Mouse (Mus musculus): ENCODE data around the gene Cdkn1c. TPM values are rescaled to one million over a fixed set of nuclear protein-coding genes. Genes with fewer than 3 reads are reported as not detected.

The Cdkn1c gene
- polyA plus RNA-seq, 1 experiment from 2014 or later = 682 TPM

GRCm38 (mm10) chr7:143444955-143445648 lies 15.7 kb downstream of the Cdkn1c start:
- H3K36me3 ChIP-seq = no peaks in the 10 kb centered on the region
- peaks cover 66% of the 10 kb centered on the region for H3K4me1 ChIP-seq (replicated peaks)
- peaks cover 94% of the 10 kb centered on the region for H3K27me3 ChIP-seq (ENCODE audit: insufficient read depth, poor library complexity, severe bottlenecking)
- H3K27ac ChIP-seq = peak overlapping the region; percentile 89
- H3K4me3 ChIP-seq = peak overlapping the region; percentile 53
- H3K9me3 ChIP-seq = no peaks in the 10 kb centered on the region
- WGBS = 1% methylated on average over 55 of the region's 55 CpGs
- peak; percentile 63 for DNase-seq (ENCODE audit: low spot score)

GRCm38 (mm10) chr7:143444580-143444954 lies 16.3 kb downstream of the Cdkn1c start:
- Histone ChIP-seq H3K9me3 (no peaks in the 10 kb centered on the region), H3K27ac (peak overlapping the region; percentile 89), H3K36me3 (no peaks in the 10 kb centered on the region), H3K4me1 (replicated peaks) (peaks cover 68% of the 10 kb centered on the region), H3K27me3 (ENCODE audit: insufficient read depth, poor library complexity, severe bottlenecking) (peaks cover 96% of the 10 kb centered on the region), H3K4me3 (peak overlapping the region; percentile 53)
- WGBS = 23% methylated on average over 8 of the region's 8 CpGs
- DNase-seq (ENCODE audit: low spot score) = peak; percentile 23

- Histone ChIP-seq H3K27ac (peak overlapping the region; percentile 94; the same call in 1 of the 2 replicates), H3K36me3 (no peaks in the 10 kb centered on the region), H3K4me1 (replicated peaks) (peaks cover 65% of the 10 kb centered on the region), H3K4me3 (peak overlapping the region; percentile 57), H3K9me3 (no peaks in the 10 kb centered on the region), H3K27me3 (ENCODE audit: insufficient read depth, poor library complexity, severe bottlenecking) (peaks cover 93% of the 10 kb centered on the region)
- 81% methylated on average over 1 of the region's 1 CpGs for WGBS
- no peak for DNase-seq (ENCODE audit: low spot score)
Measured at GRCm38 (mm10) chr7:143438965-143439364, 21.9 kb downstream of the Cdkn1c start.

GRCm38 (mm10) chr7:143437894-143438581 lies 22.8 kb downstream of the Cdkn1c start:
- under 1% methylated on average over 63 of the region's 63 CpGs for WGBS
- peaks cover 93% of the 10 kb centered on the region for H3K27me3 ChIP-seq (ENCODE audit: insufficient read depth, poor library complexity, severe bottlenecking)
- H3K4me1 ChIP-seq (replicated peaks) = peaks cover 64% of the 10 kb centered on the region

GRCm38 (mm10) chr7:143437231-143437893 lies 23.5 kb downstream of the Cdkn1c start:
- WGBS = 14% methylated on average over 18 of the region's 18 CpGs
- DNase-seq (ENCODE audit: low spot score) = no peak
- Histone ChIP-seq H3K4me1 (replicated peaks) (peaks cover 59% of the 10 kb centered on the region), H3K4me3 (peak overlapping the region; percentile 57), H3K27ac (peak overlapping the region; percentile 94), H3K36me3 (no peaks in the 10 kb centered on the region), H3K27me3 (ENCODE audit: insufficient read depth, poor library complexity, severe bottlenecking) (peaks cover 93% of the 10 kb centered on the region), H3K9me3 (no peaks in the 10 kb centered on the region)

More at GRCm38 (mm10) chr7:143437894-143438581, 22.8 kb downstream of the Cdkn1c start:
- Histone ChIP-seq H3K4me3 (peak overlapping the region; percentile 57), H3K9me3 (no peaks in the 10 kb centered on the region), H3K27ac (peak overlapping the region; percentile 94), H3K36me3 (no peaks in the 10 kb centered on the region)
- DNase-seq (ENCODE audit: low spot score) = peak; percentile 88

- no peak overlapping the region for H3K4me3 ChIP-seq
- H3K9me3 ChIP-seq = no peaks in the 10 kb centered on the region
- H3K4me1 ChIP-seq (replicated peaks) = peaks cover 59% of the 10 kb centered on the region
- peaks cover 82% of the 10 kb centered on the region for H3K27me3 ChIP-seq (ENCODE audit: insufficient read depth, poor library complexity, severe bottlenecking)
- 71% methylated on average over 7 of the region's 7 CpGs for WGBS
- H3K27ac ChIP-seq = peak overlapping the region; percentile 50
- no peaks in the 10 kb centered on the region for H3K36me3 ChIP-seq
- no peak for DNase-seq (ENCODE audit: low spot score)
Measured at GRCm38 (mm10) chr7:143433331-143433730, 27.5 kb downstream of the Cdkn1c start.

- no peaks in the 10 kb centered on the region for H3K36me3 ChIP-seq
- H3K27ac ChIP-seq = no peak overlapping the region
- WGBS = 82% methylated on average over 1 of the region's 1 CpGs
- peaks cover 85% of the 10 kb centered on the region for H3K27me3 ChIP-seq (ENCODE audit: insufficient read depth, poor library complexity, severe bottlenecking)
- H3K9me3 ChIP-seq = no peaks in the 10 kb centered on the region
- peaks cover 59% of the 10 kb centered on the region for H3K4me1 ChIP-seq (replicated peaks)
- no peak for DNase-seq (ENCODE audit: low spot score)
- no peak overlapping the region for H3K4me3 ChIP-seq
Measured at GRCm38 (mm10) chr7:143432631-143433030, 28.2 kb downstream of the Cdkn1c start.

GRCm38 (mm10) chr7:143428814-143429499 lies 31.9 kb downstream of the Cdkn1c start:
- 30% methylated on average over 2 of the region's 2 CpGs for WGBS
- Histone ChIP-seq H3K36me3 (no peaks in the 10 kb centered on the region), H3K9me3 (no peaks in the 10 kb centered on the region), H3K4me1 (replicated peaks) (peaks cover 52% of the 10 kb centered on the region), H3K4me3 (peak overlapping the region; percentile 32), H3K27ac (peak overlapping the region; percentile 91), H3K27me3 (ENCODE audit: insufficient read depth, poor library complexity, severe bottlenecking) (peaks cover 85% of the 10 kb centered on the region)
- DNase-seq (ENCODE audit: low spot score) = peak; percentile 53

- Histone ChIP-seq H3K9me3 (no peaks in the 10 kb centered on the region), H3K27me3 (ENCODE audit: insufficient read depth, poor library complexity, severe bottlenecking) (peaks cover 82% of the 10 kb centered on the region), H3K4me1 (replicated peaks) (peaks cover 46% of the 10 kb centered on the region), H3K36me3 (no peaks in the 10 kb centered on the region), H3K27ac (peak overlapping the region; percentile 91), H3K4me3 (peak overlapping the region; percentile 32)
- WGBS = 33% methylated on average over 23 of the region's 23 CpGs
- DNase-seq (ENCODE audit: low spot score) = peak; percentile 90
Measured at GRCm38 (mm10) chr7:143428142-143428813, 32.6 kb downstream of the Cdkn1c start.

- 83% methylated on average over 4 of the region's 4 CpGs for WGBS
- DNase-seq (ENCODE audit: low spot score) = no peak
- peaks cover 45% of the 10 kb centered on the region for H3K27me3 ChIP-seq (ENCODE audit: insufficient read depth, poor library complexity, severe bottlenecking)
- H3K36me3 ChIP-seq = no peaks in the 10 kb centered on the region
- H3K9me3 ChIP-seq = no peaks in the 10 kb centered on the region
- peaks cover 30% of the 10 kb centered on the region for H3K4me1 ChIP-seq (replicated peaks)
- H3K4me3 ChIP-seq = no peak overlapping the region
- H3K27ac ChIP-seq = no peak overlapping the region
Measured at GRCm38 (mm10) chr7:143419585-143420160, 41.2 kb downstream of the Cdkn1c start.

- Histone ChIP-seq H3K27ac (peak overlapping the region; percentile 66), H3K9me3 (no peaks in the 10 kb centered on the region), H3K4me1 (replicated peaks) (peaks cover 32% of the 10 kb centered on the region), H3K4me3 (no peak overlapping the region), H3K36me3 (no peaks in the 10 kb centered on the region), H3K27me3 (ENCODE audit: insufficient read depth, poor library complexity, severe bottlenecking) (peaks cover 29% of the 10 kb centered on the region)
- WGBS = 76% methylated on average over 5 of the region's 5 CpGs
- no peak for DNase-seq (ENCODE audit: low spot score)
Measured at GRCm38 (mm10) chr7:143417875-143418274, 43.0 kb downstream of the Cdkn1c start.

- H3K4me1 ChIP-seq (replicated peaks) = peaks cover 32% of the 10 kb centered on the region
- peaks cover 23% of the 10 kb centered on the region for H3K27me3 ChIP-seq (ENCODE audit: insufficient read depth, poor library complexity, severe bottlenecking)
- 82% methylated on average over 12 of the region's 12 CpGs for WGBS
- H3K36me3 ChIP-seq = no peaks in the 10 kb centered on the region
- H3K27ac ChIP-seq = peak overlapping the region; percentile 47
- no peak overlapping the region for H3K4me3 ChIP-seq
- no peaks in the 10 kb centered on the region for H3K9me3 ChIP-seq
- DNase-seq (ENCODE audit: low spot score) = no peak
Measured at GRCm38 (mm10) chr7:143416406-143416805, 44.4 kb downstream of the Cdkn1c start.
